Mouse (Mus musculus): ENCODE results near the gene Ddc. TPM values are rescaled to one million over a fixed set of nuclear protein-coding genes. Genes with fewer than 3 reads are reported as not detected.
A peak's percentile ranks its signal among the peaks of the same experiment; 100 is the strongest.

The Ddc gene
- total and polyA plus RNA-seq, 3 experiments = 0.13 to 3.0 TPM; not detected in 1

- TF ChIP-seq TAL1 (conservative IDR thresholded peaks at IDR 0.05; ENCODE audit: low read depth, low read length) (peak; percentile 77), POLR2AphosphoS5 (IDR thresholded peaks at IDR 0.05; ENCODE audit: insufficient replicate concordance, low read depth, low read length) (no peak)
- ATAC-seq (ENCODE audit: extremely low read depth, insufficient number of reproducible peaks, low FRiP score, poor library complexity, severe bottlenecking) (peak; percentile 85), DNase-seq (ENCODE audit: low spot score) (peak; percentile 44)
Observed at GRCm38 (mm10) chr11:11815737-11816136, 82.2 kb downstream of the Ddc start.

GRCm38 (mm10) chr11:11811906-11812480, 86.0 kb downstream of the Ddc start:
- Histone ChIP-seq H3K36me3 (replicated peaks) (peaks cover under 1% of the 10 kb centered on the region), H3K27me3 (ENCODE audit: insufficient read depth, low read length) (no peaks in the 10 kb centered on the region; the same call in 1 of the 2 replicates), H3K4me3 (ENCODE audit: low read depth, low read length) (no peak overlapping the region), H3K4me1 (ENCODE audit: insufficient read depth, low read depth, low read length) (peaks cover 57% of the 10 kb centered on the region), H3K9me3 (replicated peaks) (no peaks in the 10 kb centered on the region)
- DNase-seq (ENCODE audit: low spot score) = peak; percentile 31
- ATAC-seq (ENCODE audit: extremely low read depth, insufficient number of reproducible peaks, low FRiP score, poor library complexity, severe bottlenecking) = peak; percentile 11; the same call in 1 of the 2 replicates
- TF ChIP-seq CTCF (IDR thresholded peaks at IDR 0.05; ENCODE audit: low read depth, low read length) = peak; percentile 85
- no peak for TF ChIP-seq GATA2 (IDR thresholded peaks at IDR 0.05; ENCODE audit: borderline replicate concordance, low read depth, low read length)
- peak; percentile 57 for TF ChIP-seq TAL1 (conservative IDR thresholded peaks at IDR 0.05; ENCODE audit: low read depth, low read length)
- no peak for TF ChIP-seq POLR2AphosphoS5 (IDR thresholded peaks at IDR 0.05; ENCODE audit: insufficient replicate concordance, low read depth, low read length)
- TF ChIP-seq GATA1 (IDR thresholded peaks at IDR 0.05; ENCODE audit: borderline replicate concordance, low read length) = no peak

More at GRCm38 (mm10) chr11:11815737-11816136, 82.2 kb downstream of the Ddc start:
- H3K36me3 ChIP-seq (replicated peaks) = no peaks in the 10 kb centered on the region
- no peak overlapping the region; the same call in 1 of the 2 replicates for H3K4me3 ChIP-seq (ENCODE audit: low read depth, low read length)
- H3K4me1 ChIP-seq (ENCODE audit: insufficient read depth, low read depth, low read length) = peaks cover 48% of the 10 kb centered on the region
- H3K27me3 ChIP-seq (ENCODE audit: insufficient read depth, low read length) = no peaks in the 10 kb centered on the region; the same call in 1 of the 2 replicates
- H3K9me3 ChIP-seq (replicated peaks) = no peaks in the 10 kb centered on the region

- Histone ChIP-seq H3K9me3 (replicated peaks) (no peaks in the 10 kb centered on the region), H3K4me3 (ENCODE audit: low read depth, low read length) (peak overlapping the region; percentile 77), H3K27me3 (ENCODE audit: insufficient read depth, low read length) (no peaks in the 10 kb centered on the region), H3K36me3 (replicated peaks) (peaks cover 19% of the 10 kb centered on the region), H3K4me1 (ENCODE audit: insufficient read depth, low read depth, low read length) (peaks cover 48% of the 10 kb centered on the region)
- DNase-seq (ENCODE audit: low spot score) (peak; percentile 27), ATAC-seq (ENCODE audit: extremely low read depth, insufficient number of reproducible peaks, low FRiP score, poor library complexity, severe bottlenecking) (no peak)
- TF ChIP-seq TAL1 (conservative IDR thresholded peaks at IDR 0.05; ENCODE audit: low read depth, low read length) = no peak
- TF ChIP-seq GATA2 (IDR thresholded peaks at IDR 0.05; ENCODE audit: borderline replicate concordance, low read depth, low read length) = no peak
- no peak for TF ChIP-seq GATA1 (IDR thresholded peaks at IDR 0.05; ENCODE audit: borderline replicate concordance, low read length)
- no peak for TF ChIP-seq POLR2AphosphoS5 (IDR thresholded peaks at IDR 0.05; ENCODE audit: insufficient replicate concordance, low read depth, low read length)
- TF ChIP-seq CTCF (IDR thresholded peaks at IDR 0.05; ENCODE audit: low read depth, low read length) = no peak
Observed at GRCm38 (mm10) chr11:11809404-11810175, 88.4 kb downstream of the Ddc start.

- no peaks in the 10 kb centered on the region for H3K9me3 ChIP-seq (replicated peaks)
- peak within 1 kb of the TSS; percentile 77 for H3K4me3 ChIP-seq (ENCODE audit: low read depth, low read length)
- no peaks in the 10 kb centered on the region for H3K27me3 ChIP-seq (ENCODE audit: insufficient read depth, low read length)
- H3K4me1 ChIP-seq (ENCODE audit: insufficient read depth, low read depth, low read length) = peaks cover 54% of the 10 kb centered on the region
- ATAC-seq (ENCODE audit: extremely low read depth, insufficient number of reproducible peaks, low FRiP score, poor library complexity, severe bottlenecking) = peak; percentile 82
- TF ChIP-seq POLR2AphosphoS5 (IDR thresholded peaks at IDR 0.05; ENCODE audit: insufficient replicate concordance, low read depth, low read length) = no peak
- TF ChIP-seq CTCF (IDR thresholded peaks at IDR 0.05; ENCODE audit: low read depth, low read length) = no peak
- no peak for TF ChIP-seq TAL1 (conservative IDR thresholded peaks at IDR 0.05; ENCODE audit: low read depth, low read length)
- no peak for TF ChIP-seq GATA1 (IDR thresholded peaks at IDR 0.05; ENCODE audit: borderline replicate concordance, low read length)
- no peak for TF ChIP-seq GATA2 (IDR thresholded peaks at IDR 0.05; ENCODE audit: borderline replicate concordance, low read depth, low read length)
- DNase-seq (ENCODE audit: low spot score) = peak; percentile 85
- peaks cover 26% of the 10 kb centered on the region for H3K36me3 ChIP-seq (replicated peaks)
Observed at GRCm38 (mm10) chr11:11808820-11809403, 89.0 kb downstream of the Ddc start, which contains the start of gene Fignl1. Gene Fignl1, minus strand, starts transcription at chr11:11808962.

GRCm38 (mm10) chr11:11808035-11808819, 89.7 kb downstream of the Ddc start:
- Histone ChIP-seq H3K36me3 (replicated peaks) (peaks cover 33% of the 10 kb centered on the region), H3K9me3 (replicated peaks) (no peaks in the 10 kb centered on the region), H3K4me1 (ENCODE audit: insufficient read depth, low read depth, low read length) (peaks cover 59% of the 10 kb centered on the region), H3K4me3 (ENCODE audit: low read depth, low read length) (peak overlapping the region; percentile 77), H3K27me3 (ENCODE audit: insufficient read depth, low read length) (no peaks in the 10 kb centered on the region)
- ATAC-seq (ENCODE audit: extremely low read depth, insufficient number of reproducible peaks, low FRiP score, poor library complexity, severe bottlenecking) (no peak), DNase-seq (ENCODE audit: low spot score) (no peak)
- TF ChIP-seq TAL1 (conservative IDR thresholded peaks at IDR 0.05; ENCODE audit: low read depth, low read length) (no peak), POLR2AphosphoS5 (IDR thresholded peaks at IDR 0.05; ENCODE audit: insufficient replicate concordance, low read depth, low read length) (no peak), CTCF (IDR thresholded peaks at IDR 0.05; ENCODE audit: low read depth, low read length) (no peak), GATA2 (IDR thresholded peaks at IDR 0.05; ENCODE audit: borderline replicate concordance, low read depth, low read length) (no peak), GATA1 (IDR thresholded peaks at IDR 0.05; ENCODE audit: borderline replicate concordance, low read length) (no peak)
